Mouse (Mus musculus) forebrain, embryonic 16.5 days (tissue): Measurements from ENCODE around the gene Pomp. TPM values are rescaled to one million over a fixed set of nuclear protein-coding genes. Genes with fewer than 3 reads are reported as not detected.

Source experiments
- ATAC-seq: fragments of 200-750 bp; cut with Nextera tagmentation; 2 replicates; pipeline ENCODE4 v1.8.0; 2017; ENCODE audit warnings: mild to moderate bottlenecking, moderate library complexity
- H3K27ac ChIP-seq: fragments of 300-500 bp; sonication (generic); 2 replicates; pipeline ENCODE4 v1.5.1; 2014; ENCODE audit warnings: low read length, control low read depth
- H3K27me3 ChIP-seq: fragments of 300-500 bp; sonication (generic); replicated peaks from 2 replicates; pipeline ENCODE4 v1.6.1; 2014; ENCODE audit warnings: low read length; ENCODE audit not compliant: control insufficient read depth, insufficient read depth
- H3K36me3 ChIP-seq: fragments of 300-500 bp; sonication (generic); 2 replicates; pipeline ENCODE4 v1.6.1; 2014; ENCODE audit not compliant: control insufficient read depth, insufficient read depth
- H3K4me1 ChIP-seq: fragments of 300-500 bp; sonication (generic); replicated peaks from 2 replicates; pipeline ENCODE4 v1.6.1; 2014; ENCODE audit warnings: low read length; ENCODE audit not compliant: control insufficient read depth, insufficient read depth
- H3K4me2 ChIP-seq: fragments of 300-500 bp; sonication (generic); 2 replicates; pipeline ENCODE4 v1.6.1; 2014; ENCODE audit warnings: mild to moderate bottlenecking, low read length, control low read depth
- H3K4me3 ChIP-seq: fragments of 300-500 bp; sonication (generic); replicated peaks from 2 replicates; pipeline ENCODE4 v1.5.1; 2014; ENCODE audit warnings: mild to moderate bottlenecking, low read length, control low read depth
- H3K9ac ChIP-seq: fragments of 300-500 bp; sonication (generic); replicated peaks from 2 replicates; pipeline ENCODE4 v1.6.1; 2014; ENCODE audit warnings: low read depth, low read length, control low read depth
- H3K9me3 ChIP-seq: fragments of 300-500 bp; sonication (generic); 2 replicates; pipeline ENCODE4 v1.6.1; 2016; ENCODE audit warnings: low read length; ENCODE audit not compliant: control insufficient read depth
- WGBS: fragments of 180-500 bp; shearing (Covaris S2); extraction: QIAGEN DNeasy Blood & Tissue Kit; methylation state at CpG from one replicate; pipeline ENCODE4 v1.1.7; 2014; 5-methylcytosine and 5-hydroxymethylcytosine counted together
- polyA plus RNA-seq: library from polyadenylated mRNA; unstranded; fragments of >200 nt; fragmentation: Nextera tagmentation; extraction: Ambion mirVana; gene quantifications from 2 replicates; pipeline ENCODE4 v1.2.1, GENCODE M21; 2015

Gene Pomp
- polyA plus RNA-seq, 1 experiment from 2014 or later = 491 TPM

DNA sequence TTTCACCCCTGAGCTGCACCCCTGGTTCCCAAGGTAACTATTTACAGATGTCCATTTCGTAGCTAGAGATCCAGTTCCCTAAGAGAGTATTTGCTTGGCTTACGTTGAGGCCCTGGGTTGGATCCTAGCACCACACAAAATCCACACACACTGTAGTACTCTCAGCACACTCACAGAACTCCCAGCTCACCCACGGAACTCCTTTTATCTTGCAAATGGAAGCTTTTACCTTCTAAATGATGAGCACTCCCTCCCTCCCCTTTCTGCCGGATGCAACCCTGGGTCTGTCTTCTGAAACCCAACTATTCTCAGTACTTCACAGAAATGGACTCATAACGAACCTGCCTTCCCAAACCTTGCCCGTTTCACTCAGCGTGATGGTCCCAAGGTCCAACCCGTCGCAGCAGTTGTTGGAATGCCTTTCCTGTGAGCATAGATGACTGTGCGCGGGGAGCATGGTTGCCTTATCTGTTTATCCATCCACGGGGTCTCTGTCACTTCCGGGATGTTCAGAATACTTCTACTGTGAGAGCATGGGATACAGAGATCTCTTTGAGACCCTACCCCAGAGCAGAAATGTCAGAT is 36.1 kb upstream of the Pomp start:
- Histone ChIP-seq H3K4me3 (no peak overlapping the region), H3K9ac (no peak overlapping the region), H3K9me3 (no peaks in the 10 kb centered on the region), H3K27ac (no peak overlapping the region), H3K36me3 (no peaks in the 10 kb centered on the region), H3K27me3 (no peaks in the 10 kb centered on the region), H3K4me1 (no peaks in the 10 kb centered on the region), H3K4me2 (no peak overlapping the region)
- no peak for ATAC-seq
- 84% methylated on average over 13 of the region's 13 CpGs for WGBS

DNA sequence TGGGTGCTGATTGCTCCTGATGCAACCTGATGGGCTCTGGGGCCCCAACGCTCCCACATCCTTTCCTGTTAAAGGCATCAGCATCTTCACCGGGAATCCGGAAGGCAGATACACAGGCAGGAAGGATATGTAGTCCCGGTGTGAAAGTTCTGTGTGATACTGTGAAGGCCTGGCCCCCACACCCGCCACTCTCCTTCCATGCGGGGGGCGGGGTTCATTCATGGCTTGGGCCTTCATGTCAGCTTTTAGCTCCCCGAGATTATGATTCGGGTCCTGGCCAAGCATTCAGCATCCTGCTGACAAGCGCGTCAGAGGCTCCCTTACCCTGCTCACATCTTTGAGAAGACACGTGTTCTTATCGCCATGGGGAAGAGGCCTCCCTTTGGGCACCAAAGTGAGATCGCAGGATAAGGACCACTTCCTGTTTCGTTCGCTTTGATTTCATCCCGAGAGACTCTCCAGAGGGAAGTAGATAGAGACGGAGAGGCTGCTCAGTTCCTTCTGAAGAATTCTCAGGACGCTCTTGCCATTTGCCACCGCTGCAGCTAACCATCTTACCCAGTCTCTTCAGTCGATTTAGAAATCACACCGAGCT is 34.8 kb upstream of the Pomp start:
- ATAC-seq = no peak
- no peaks in the 10 kb centered on the region for H3K4me1 ChIP-seq
- no peak overlapping the region for H3K4me3 ChIP-seq
- H3K27me3 ChIP-seq = no peaks in the 10 kb centered on the region
- no peak overlapping the region for H3K4me2 ChIP-seq
- H3K9ac ChIP-seq = no peak overlapping the region
- H3K9me3 ChIP-seq = no peaks in the 10 kb centered on the region
- no peaks in the 10 kb centered on the region for H3K36me3 ChIP-seq
- H3K27ac ChIP-seq = no peak overlapping the region
- WGBS = 72% methylated on average over 22 of the region's 22 CpGs

DNA sequence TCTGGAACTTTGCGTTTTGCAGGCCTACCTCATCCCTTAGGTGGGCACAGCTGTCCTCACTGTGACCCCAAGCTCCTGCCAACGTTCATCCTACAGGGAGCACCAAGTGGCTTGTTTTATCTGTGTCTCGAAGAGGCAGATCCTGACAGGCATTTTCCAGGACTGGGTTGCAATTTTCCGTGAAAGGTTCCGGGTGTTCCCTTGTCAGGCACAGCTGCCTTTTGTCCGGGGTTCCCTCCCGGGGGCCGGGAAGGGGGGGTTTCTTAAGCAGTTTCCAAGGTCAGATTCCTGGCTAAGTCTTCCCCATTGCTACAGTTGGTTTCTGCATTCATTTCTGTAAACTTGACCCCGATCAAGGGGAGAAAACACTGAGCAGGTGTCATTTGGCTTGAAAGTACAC is 34.2 kb upstream of the Pomp start:
- no peak overlapping the region for H3K4me3 ChIP-seq
- ATAC-seq = no peak
- H3K36me3 ChIP-seq = no peaks in the 10 kb centered on the region
- H3K9me3 ChIP-seq = no peaks in the 10 kb centered on the region
- H3K9ac ChIP-seq = no peak overlapping the region
- no peak overlapping the region for H3K4me2 ChIP-seq
- WGBS = 72% methylated on average over 9 of the region's 9 CpGs
- no peaks in the 10 kb centered on the region for H3K4me1 ChIP-seq
- no peaks in the 10 kb centered on the region for H3K27me3 ChIP-seq
- no peak overlapping the region for H3K27ac ChIP-seq

DNA sequence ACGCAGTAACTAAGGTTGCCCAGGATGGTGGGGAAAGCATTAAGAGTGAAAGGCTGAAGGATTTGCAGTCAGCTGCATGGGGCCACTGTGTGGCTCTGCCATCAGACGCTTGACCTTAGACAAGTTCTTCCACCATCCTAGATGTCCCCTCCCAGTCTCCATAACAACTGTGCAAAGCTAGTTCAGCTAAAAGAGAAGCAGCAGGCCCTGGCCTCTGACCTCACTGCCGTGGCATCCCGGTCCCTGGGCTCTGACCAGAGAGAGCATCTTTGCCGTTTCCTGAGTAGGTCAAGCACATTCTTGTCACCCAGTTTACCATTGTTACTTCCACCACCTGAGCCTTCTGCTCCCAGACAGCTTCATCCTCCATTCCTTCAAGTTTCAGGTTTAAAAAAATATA is 33.7 kb upstream of the Pomp start:
- Histone ChIP-seq H3K9ac (no peak overlapping the region), H3K36me3 (no peaks in the 10 kb centered on the region), H3K4me1 (no peaks in the 10 kb centered on the region), H3K27me3 (no peaks in the 10 kb centered on the region), H3K4me3 (no peak overlapping the region), H3K4me2 (no peak overlapping the region), H3K9me3 (no peaks in the 10 kb centered on the region), H3K27ac (no peak overlapping the region)
- ATAC-seq = no peak
- 65% methylated on average over 5 of the region's 5 CpGs for WGBS

DNA sequence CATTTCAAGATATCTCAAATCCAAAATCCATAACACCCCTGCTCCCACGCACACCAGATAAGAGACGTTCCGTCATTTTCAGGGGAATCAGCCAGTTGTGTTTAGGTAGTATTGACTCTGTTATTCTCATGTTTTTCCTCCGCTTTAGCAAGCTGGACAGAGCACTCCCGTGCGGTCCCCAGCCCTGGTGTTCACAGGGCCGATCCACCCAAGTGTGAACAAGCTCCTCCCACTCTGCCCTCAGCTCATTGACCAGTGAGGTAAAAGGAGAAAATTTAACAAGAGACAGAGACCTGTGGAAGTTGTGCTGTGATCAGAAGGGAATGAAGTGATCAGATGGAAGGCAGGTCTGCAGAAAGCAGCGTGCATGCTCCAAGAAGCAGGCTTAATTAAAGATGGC is 31.4 kb upstream of the Pomp start:
- no peak overlapping the region for H3K9ac ChIP-seq
- no peak overlapping the region for H3K4me3 ChIP-seq
- no peak overlapping the region for H3K27ac ChIP-seq
- no peaks in the 10 kb centered on the region for H3K9me3 ChIP-seq
- ATAC-seq = no peak
- no peaks in the 10 kb centered on the region for H3K36me3 ChIP-seq
- WGBS = 81% methylated on average over 8 of the region's 8 CpGs
- no peak overlapping the region for H3K4me2 ChIP-seq
- no peaks in the 10 kb centered on the region for H3K27me3 ChIP-seq
- no peaks in the 10 kb centered on the region for H3K4me1 ChIP-seq

DNA sequence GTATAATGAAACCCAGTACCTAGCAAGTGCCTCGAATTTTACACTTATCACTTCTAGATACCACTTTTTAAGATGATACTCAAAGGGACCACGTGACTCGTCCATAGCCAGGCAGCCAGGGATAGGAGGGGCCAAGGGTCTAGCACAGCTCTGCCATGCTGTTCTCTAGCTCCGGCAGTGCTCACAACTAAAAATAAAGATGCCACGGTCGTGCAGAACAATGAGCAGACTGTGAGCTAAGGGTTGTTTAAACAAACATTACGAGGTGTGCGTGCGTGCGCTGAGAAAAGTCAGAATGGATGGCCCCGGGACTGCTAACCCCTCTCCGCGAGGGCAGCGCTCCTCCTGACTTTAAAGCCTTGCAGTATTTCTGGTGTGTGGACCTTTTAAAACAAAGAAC is 27.4 kb upstream of the Pomp start:
- WGBS = 63% methylated on average over 14 of the region's 14 CpGs
- H3K9ac ChIP-seq = no peak overlapping the region
- no peaks in the 10 kb centered on the region for H3K36me3 ChIP-seq
- ATAC-seq = no peak
- 0 out of 2 replicates have a peak, but pooled peaks cover 2% of the 10 kb centered on the region for H3K4me1 ChIP-seq
- H3K27me3 ChIP-seq = no peaks in the 10 kb centered on the region
- no peak overlapping the region for H3K4me3 ChIP-seq
- H3K27ac ChIP-seq = no peak overlapping the region
- H3K4me2 ChIP-seq = no peak overlapping the region
- H3K9me3 ChIP-seq = no peaks in the 10 kb centered on the region

DNA sequence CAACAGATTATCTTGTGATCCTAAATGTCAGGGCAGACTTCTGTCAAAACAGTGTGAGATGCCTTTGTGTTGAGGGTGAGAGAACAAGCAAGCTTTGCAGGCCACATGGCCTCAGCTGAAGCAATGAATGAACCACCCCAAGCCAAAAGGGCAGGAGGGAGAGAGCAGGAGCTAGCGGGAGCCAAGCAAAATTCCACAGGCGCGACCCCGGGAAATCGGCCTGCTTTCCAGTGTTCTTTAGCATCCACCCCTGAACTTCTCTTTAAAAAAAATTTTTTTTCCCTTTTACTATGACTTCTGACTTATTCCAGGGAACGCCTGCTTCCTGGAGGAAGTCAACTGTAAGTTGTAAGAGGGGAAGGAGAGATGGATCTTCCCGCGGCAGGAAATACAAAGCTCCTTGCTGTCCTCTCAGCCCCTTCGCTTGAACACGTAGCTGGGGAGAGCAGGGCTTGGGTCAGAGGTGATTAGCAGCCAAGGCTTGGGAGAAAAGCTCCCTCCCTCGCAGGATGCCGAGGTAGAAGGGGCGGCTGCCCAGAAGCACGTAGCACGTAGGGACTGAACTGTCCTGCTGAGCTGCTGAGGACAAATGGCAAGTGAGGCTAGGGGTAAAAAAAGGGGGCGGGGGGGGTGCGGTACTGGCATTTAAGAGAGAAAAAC is 25.3 kb upstream of the Pomp start:
- ATAC-seq = no peak
- Histone ChIP-seq H3K9ac (no peak overlapping the region), H3K27ac (no peak overlapping the region), H3K9me3 (no peaks in the 10 kb centered on the region), H3K4me3 (no peak overlapping the region), H3K4me1 (0 out of 2 replicates have a peak, but pooled peaks cover 2% of the 10 kb centered on the region), H3K36me3 (no peaks in the 10 kb centered on the region), H3K27me3 (no peaks in the 10 kb centered on the region), H3K4me2 (0 out of 2 replicates have a peak overlapping the region, but pooled peaks have one; percentile 1)
- 5% methylated on average over 17 of the region's 17 CpGs for WGBS

DNA sequence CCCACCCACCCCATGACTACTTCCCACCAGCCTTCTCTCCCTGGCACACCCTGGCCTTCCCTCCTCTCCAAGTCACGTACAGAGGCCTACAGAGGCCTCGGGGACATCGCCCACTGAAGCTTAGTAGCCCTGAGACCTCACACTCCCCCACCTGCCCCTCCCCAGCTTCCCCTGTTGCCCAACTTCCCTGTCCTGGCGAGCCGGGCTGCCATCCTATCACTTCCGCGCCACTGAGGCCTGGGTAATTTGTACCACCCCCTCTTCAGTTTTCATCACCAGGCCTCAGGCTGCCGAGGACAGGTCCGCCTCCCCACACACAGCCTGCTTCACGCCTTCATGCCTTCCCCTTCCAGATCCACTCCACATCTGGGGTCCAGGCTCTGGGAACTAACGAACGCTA is 20.8 kb upstream of the Pomp start:
- ATAC-seq = no peak
- H3K9me3 ChIP-seq = no peaks in the 10 kb centered on the region
- 0 out of 2 replicates have a peak, but pooled peaks cover 2% of the 10 kb centered on the region for H3K4me1 ChIP-seq
- no peak overlapping the region for H3K4me3 ChIP-seq
- 78% methylated on average over 12 of the region's 12 CpGs for WGBS
- no peaks in the 10 kb centered on the region for H3K27me3 ChIP-seq
- H3K27ac ChIP-seq = no peak overlapping the region
- H3K36me3 ChIP-seq = no peaks in the 10 kb centered on the region
- H3K9ac ChIP-seq = no peak overlapping the region
- no peak overlapping the region for H3K4me2 ChIP-seq

DNA sequence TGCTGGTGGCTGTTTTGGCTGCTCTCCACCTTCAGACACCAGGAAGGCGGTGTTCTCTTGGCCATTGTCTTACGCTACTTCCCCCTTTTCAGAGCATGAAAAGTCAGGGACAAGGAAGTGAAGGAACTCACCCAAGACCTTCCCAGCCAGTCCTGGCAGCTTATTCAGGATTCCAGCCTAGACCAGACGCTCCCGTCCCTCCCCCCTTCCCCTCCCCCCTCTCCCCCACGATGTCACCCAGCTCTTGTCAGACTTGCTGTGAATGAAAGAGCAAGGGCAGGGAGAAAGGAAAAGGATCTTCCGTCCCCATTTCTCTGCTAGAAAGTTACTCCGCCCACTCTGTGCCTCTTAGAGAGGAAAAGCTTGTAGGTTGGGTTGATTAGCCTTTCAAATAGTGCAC is 16.9 kb upstream of the Pomp start:
- 43% methylated on average over 7 of the region's 7 CpGs for WGBS
- no peak overlapping the region for H3K4me2 ChIP-seq
- no peaks in the 10 kb centered on the region for H3K27me3 ChIP-seq
- H3K9ac ChIP-seq = no peak overlapping the region
- H3K36me3 ChIP-seq = no peaks in the 10 kb centered on the region
- no peaks in the 10 kb centered on the region for H3K9me3 ChIP-seq
- peaks cover 3% of the 10 kb centered on the region for H3K4me1 ChIP-seq
- ATAC-seq = no peak
- H3K27ac ChIP-seq = no peak overlapping the region
- no peak overlapping the region for H3K4me3 ChIP-seq
